Mouse (Mus musculus) urinary bladder, postnatal 14 days (tissue): ENCODE measurements at regions not wholly inside any gene's neighbourhood (a gene's known extent, or its start where the extent isn't known, plus 50 kb on each side); places are given as distances from the start of the nearest gene placed in this dataset.

Source experiments
- DNase-seq: peaks from one replicate; pipeline ENCODE4 v3.0.0; 2021; ENCODE audit warnings: low spot score

GRCm38 (mm10) chr6:11796361-11796760 lies 110.9 kb downstream of the Ndufa4 start:
- DNase-seq = no peak

- DNase-seq = peak; percentile 18
These were observed 113.9 kb downstream of the Ndufa4 start for GRCm38 (mm10) chr6:11793366-11793765.

GRCm38 (mm10) chr6:11792186-11792585 lies 115.1 kb downstream of the Ndufa4 start:
- no peak for DNase-seq

GRCm38 (mm10) chr6:11791056-11791455 lies 116.2 kb downstream of the Ndufa4 start:
- DNase-seq = no peak

- DNase-seq = no peak
These were observed 133.3 kb downstream of the Ndufa4 start for GRCm38 (mm10) chr6:11773992-11774391.

GRCm38 (mm10) chr6:11762912-11763311 lies 144.4 kb downstream of the Ndufa4 start:
- no peak for DNase-seq

GRCm38 (mm10) chr6:11737667-11738066 lies 169.6 kb downstream of the Ndufa4 start:
- DNase-seq = no peak

- no peak for DNase-seq
These were observed 176.2 kb downstream of the Ndufa4 start for GRCm38 (mm10) chr6:11731126-11731525.

GRCm38 (mm10) chr6:11730667-11731066 lies 176.6 kb downstream of the Ndufa4 start:
- DNase-seq = no peak

GRCm38 (mm10) chr6:11727806-11728205 lies 179.5 kb downstream of the Ndufa4 start:
- DNase-seq = no peak

GRCm38 (mm10) chr6:11727370-11727769 lies 179.9 kb downstream of the Ndufa4 start:
- DNase-seq = no peak

- no peak for DNase-seq
These were observed 183.8 kb downstream of the Ndufa4 start for GRCm38 (mm10) chr6:11723519-11723918.

GRCm38 (mm10) chr6:11720274-11720673 lies 187.0 kb downstream of the Ndufa4 start:
- no peak for DNase-seq

- DNase-seq = no peak
These were observed 196.7 kb downstream of the Ndufa4 start for GRCm38 (mm10) chr6:11710581-11710980.

- DNase-seq = no peak
These were observed 197.8 kb downstream of the Ndufa4 start for GRCm38 (mm10) chr6:11709465-11709864.
